Mouse (Mus musculus) kidney, embryonic 14.5 days (tissue): ENCODE results near the gene Lsm10. TPM values are rescaled to one million over a fixed set of nuclear protein-coding genes. Genes with fewer than 3 reads are reported as not detected.
A peak's percentile ranks its signal among the peaks of the same experiment; 100 is the strongest.

Source experiments
- ATAC-seq: fragments of 200-750 bp; cut with Nextera tagmentation; 2 replicates; pipeline ENCODE4 v1.8.0; 2017; ENCODE audit warnings: moderate number of reproducible peaks, mild to moderate bottlenecking, moderate TSS enrichment, moderate library complexity; ENCODE audit not compliant: low FRiP score, low TSS enrichment
- H3K27ac ChIP-seq: fragments of 300-500 bp; sonication (generic); 2 replicates; pipeline ENCODE4 v1.5.1; 2014; ENCODE audit warnings: low read depth, mild to moderate bottlenecking, low read length, moderate library complexity, mixed read lengths
- H3K27me3 ChIP-seq: fragments of 300-500 bp; sonication (generic); 2 replicates; pipeline ENCODE4 v1.6.1; 2014; ENCODE audit warnings: mild to moderate bottlenecking, low read length; ENCODE audit not compliant: control insufficient read depth, insufficient read depth
- H3K36me3 ChIP-seq: fragments of 300-500 bp; sonication (generic); 2 replicates; pipeline ENCODE4 v1.6.1; 2014; ENCODE audit warnings: low read length, mixed read lengths; ENCODE audit not compliant: control insufficient read depth, insufficient read depth
- H3K4me1 ChIP-seq: fragments of 300-500 bp; sonication (generic); 2 replicates; pipeline ENCODE4 v1.6.1; 2014; ENCODE audit warnings: low read length, mixed read lengths; ENCODE audit not compliant: control insufficient read depth, insufficient read depth
- H3K4me2 ChIP-seq: fragments of 300-500 bp; sonication (generic); replicated peaks from 2 replicates; pipeline ENCODE4 v1.6.1; 2014; ENCODE audit warnings: low read depth, mild to moderate bottlenecking, low read length
- H3K4me3 ChIP-seq: fragments of 300-500 bp; sonication (generic); 2 replicates; pipeline ENCODE4 v1.5.1; 2014; ENCODE audit warnings: mild to moderate bottlenecking, low read length
- H3K9ac ChIP-seq: fragments of 300-500 bp; sonication (generic); 2 replicates; pipeline ENCODE4 v1.6.1; 2014; ENCODE audit warnings: low read depth, mild to moderate bottlenecking, low read length, moderate library complexity
- H3K9me3 ChIP-seq: fragments of 300-500 bp; sonication (generic); 2 replicates; pipeline ENCODE4 v1.6.1; 2016; ENCODE audit warnings: low read length; ENCODE audit not compliant: control insufficient read depth
- WGBS: fragments of 180-500 bp; shearing (Covaris S2); extraction: QIAGEN DNeasy Blood & Tissue Kit; methylation state at CpG from one replicate; pipeline ENCODE4 v1.1.7; 2014; 5-methylcytosine and 5-hydroxymethylcytosine counted together
- polyA plus RNA-seq: library from polyadenylated mRNA; unstranded; fragments of >200 nt; fragmentation: Nextera tagmentation; extraction: Ambion mirVana; gene quantifications from 2 replicates; pipeline ENCODE4 v1.2.1, GENCODE M21; 2014

Gene Lsm10
- polyA plus RNA-seq, 1 experiment from 2014 or later, result 47.3 TPM

DNA sequence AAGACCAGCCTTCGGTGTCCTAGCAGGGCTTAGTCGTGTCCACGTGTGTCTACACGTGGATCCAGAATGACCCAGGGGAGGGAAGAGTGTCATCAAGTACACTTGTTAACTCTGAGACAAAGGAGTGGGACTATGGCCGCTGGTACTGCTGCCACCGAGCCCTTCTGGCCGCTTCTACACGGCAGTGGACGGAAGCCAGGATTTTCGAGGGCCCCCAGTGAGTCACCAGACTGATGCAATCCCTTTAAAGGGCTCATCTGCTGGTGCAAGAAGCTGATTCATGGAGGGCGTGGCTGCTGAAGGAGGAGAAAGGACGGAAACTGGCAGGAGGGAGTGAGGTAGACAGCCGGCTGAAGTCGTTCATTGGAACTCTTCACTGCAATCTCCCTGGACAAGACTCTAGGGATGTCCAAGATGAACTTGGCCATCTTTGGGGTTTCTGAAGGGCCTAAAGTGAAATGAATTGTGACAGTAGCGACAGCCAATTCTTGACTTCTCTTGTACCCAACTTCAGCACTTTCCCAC is 6.7 kb downstream of the Lsm10 start:
- under 1% methylated on average over 15 of the region's 15 CpGs for WGBS
- Histone ChIP-seq H3K9ac (peak overlapping the region; percentile 42), H3K36me3 (peaks cover 8% of the 10 kb centered on the region; the same call in 1 of the 2 replicates), H3K4me3 (peak overlapping the region; percentile 94), H3K4me2 (peak overlapping the region; percentile 74), H3K27ac (peak overlapping the region; percentile 79; the same call in 1 of the 2 replicates), H3K9me3 (no peaks in the 10 kb centered on the region), H3K4me1 (peaks cover 25% of the 10 kb centered on the region), H3K27me3 (no peaks in the 10 kb centered on the region)
- peak; percentile 65 for ATAC-seq

DNA sequence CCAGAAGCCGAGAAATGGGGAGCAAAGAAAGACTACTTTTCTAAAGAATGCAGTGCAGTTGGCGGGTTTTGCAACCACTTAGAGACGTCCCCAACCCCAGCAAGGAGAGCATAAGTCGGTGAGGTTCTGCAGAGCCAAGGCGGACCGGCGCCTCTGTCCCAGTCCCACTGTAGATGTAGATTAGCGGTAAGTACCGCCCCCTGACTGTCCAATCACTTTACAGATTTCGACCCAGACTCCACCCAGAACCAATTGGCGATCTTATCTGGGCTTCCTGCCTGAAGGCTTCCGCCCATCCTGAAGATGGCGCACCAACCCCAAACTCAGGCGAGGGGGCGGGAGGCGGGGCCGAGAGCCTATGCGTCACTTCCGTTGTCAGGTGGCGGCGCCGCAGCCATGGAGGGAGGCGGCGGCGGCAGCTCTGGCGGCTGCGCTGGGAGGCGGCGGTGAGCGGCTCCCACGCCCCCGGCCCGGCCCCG is 7.2 kb downstream of the Lsm10 start, which contains the start of gene Stk40:
Stk40 (plus strand) TSS at position 368 of the 479 bp plus-strand sequence.
- Histone ChIP-seq H3K27me3 (no peaks in the 10 kb centered on the region), H3K9me3 (no peaks in the 10 kb centered on the region), H3K4me3 (peak within 1 kb of the TSS; percentile 94), H3K4me1 (peaks cover 25% of the 10 kb centered on the region), H3K4me2 (peak within 1 kb of the TSS; percentile 74), H3K9ac (peak within 1 kb of the TSS; percentile 89), H3K27ac (peak within 1 kb of the TSS; percentile 79; the same call in 1 of the 2 replicates), H3K36me3 (peaks cover 5% of the 10 kb centered on the region; the same call in 1 of the 2 replicates)
- WGBS, result under 1% methylated on average over 34 of the region's 34 CpGs
- ATAC-seq, result peak; percentile 95

DNA sequence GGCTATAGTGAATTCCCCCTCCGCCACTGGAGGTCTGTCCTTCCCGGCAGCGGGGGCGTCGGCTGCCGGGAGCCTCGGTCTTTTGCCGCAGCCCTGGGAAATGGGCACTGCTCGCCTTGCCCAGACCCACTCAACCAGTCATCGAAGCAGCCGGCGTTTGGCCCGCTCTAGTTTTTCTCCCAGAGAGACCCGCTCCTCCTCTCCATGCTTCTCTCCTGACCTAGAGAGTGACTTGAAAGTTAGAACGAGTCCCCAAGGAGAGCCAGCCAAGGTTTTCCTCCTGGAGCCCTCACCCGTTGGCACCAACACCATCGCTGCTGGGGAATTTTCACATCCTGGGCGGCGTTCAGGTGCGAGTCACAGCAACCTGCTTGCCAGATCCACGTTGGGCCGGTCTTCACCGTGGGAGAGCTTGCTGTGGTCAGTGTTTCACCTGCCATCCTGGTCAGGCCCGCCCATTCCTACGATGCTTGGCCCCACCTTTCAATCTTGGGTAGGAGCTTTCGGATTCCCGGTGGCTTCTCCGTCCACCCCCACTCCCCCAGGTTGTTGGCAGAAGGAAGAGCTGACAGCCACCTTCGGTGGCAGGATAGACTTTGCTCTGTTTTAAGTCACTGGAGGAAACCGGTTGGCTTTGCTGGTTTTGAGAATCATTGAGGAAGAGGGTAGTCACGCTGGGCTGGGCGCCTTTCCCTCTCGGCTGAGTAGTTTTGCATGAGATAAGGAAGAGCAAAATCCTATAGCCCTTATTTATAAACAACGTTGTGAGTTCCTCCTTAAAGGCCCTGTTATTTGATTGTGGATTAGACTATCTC is 8.0 kb downstream of the Lsm10 start:
- H3K4me2 ChIP-seq, result peak overlapping the region; percentile 74
- no peaks in the 10 kb centered on the region for H3K27me3 ChIP-seq
- ATAC-seq, result no peak; the same call in 1 of the 2 replicates
- H3K9ac ChIP-seq, result peak overlapping the region; percentile 89
- WGBS, result 2% methylated on average over 34 of the region's 34 CpGs
- H3K27ac ChIP-seq, result 0 out of 2 replicates have a peak overlapping the region, but pooled peaks have one; percentile 51
- no peaks in the 10 kb centered on the region for H3K36me3 ChIP-seq
- peak overlapping the region; percentile 94 for H3K4me3 ChIP-seq
- no peaks in the 10 kb centered on the region for H3K9me3 ChIP-seq
- H3K4me1 ChIP-seq, result peaks cover 27% of the 10 kb centered on the region

DNA sequence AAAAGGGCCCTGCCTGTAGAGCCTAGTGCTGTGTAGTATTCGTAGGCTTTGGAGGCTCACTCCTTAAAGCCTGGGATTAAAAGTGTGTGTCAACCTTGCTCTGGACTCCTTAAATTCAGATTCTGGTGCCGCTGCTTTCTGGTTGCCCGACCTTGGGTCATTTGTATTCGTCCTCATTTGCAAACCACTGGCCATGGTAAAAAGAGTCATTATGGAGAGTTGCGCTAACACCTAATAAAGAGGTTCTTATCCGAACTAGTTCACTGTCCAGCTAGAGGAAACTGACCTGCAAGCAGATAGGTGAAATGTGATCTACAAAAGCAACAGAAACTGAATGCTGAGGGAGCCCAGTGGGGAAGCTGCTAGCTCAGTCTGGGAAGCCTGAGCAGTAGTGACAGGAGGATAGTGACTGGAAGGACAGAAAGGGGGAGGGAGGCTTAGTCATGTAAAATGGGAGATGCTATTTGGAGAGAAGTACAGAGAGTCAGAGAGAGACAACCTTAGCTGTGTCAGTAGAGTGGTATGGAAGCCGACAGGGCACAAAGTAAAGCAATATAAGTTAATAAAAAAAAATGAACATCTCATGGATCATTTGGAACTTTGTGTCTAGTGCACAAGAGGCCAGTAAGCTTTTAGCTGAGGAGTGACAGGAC is 8.8 kb downstream of the Lsm10 start:
- no peaks in the 10 kb centered on the region for H3K27me3 ChIP-seq
- peak overlapping the region; percentile 23; the same call in 1 of the 2 replicates for H3K9ac ChIP-seq
- H3K4me1 ChIP-seq, result peaks cover 35% of the 10 kb centered on the region
- H3K36me3 ChIP-seq, result no peaks in the 10 kb centered on the region
- no peak overlapping the region for H3K27ac ChIP-seq
- peak overlapping the region; percentile 74 for H3K4me2 ChIP-seq
- no peak for ATAC-seq
- WGBS, result 45% methylated on average over 7 of the region's 7 CpGs
- H3K4me3 ChIP-seq, result peak overlapping the region; percentile 94
- H3K9me3 ChIP-seq, result no peaks in the 10 kb centered on the region

DNA sequence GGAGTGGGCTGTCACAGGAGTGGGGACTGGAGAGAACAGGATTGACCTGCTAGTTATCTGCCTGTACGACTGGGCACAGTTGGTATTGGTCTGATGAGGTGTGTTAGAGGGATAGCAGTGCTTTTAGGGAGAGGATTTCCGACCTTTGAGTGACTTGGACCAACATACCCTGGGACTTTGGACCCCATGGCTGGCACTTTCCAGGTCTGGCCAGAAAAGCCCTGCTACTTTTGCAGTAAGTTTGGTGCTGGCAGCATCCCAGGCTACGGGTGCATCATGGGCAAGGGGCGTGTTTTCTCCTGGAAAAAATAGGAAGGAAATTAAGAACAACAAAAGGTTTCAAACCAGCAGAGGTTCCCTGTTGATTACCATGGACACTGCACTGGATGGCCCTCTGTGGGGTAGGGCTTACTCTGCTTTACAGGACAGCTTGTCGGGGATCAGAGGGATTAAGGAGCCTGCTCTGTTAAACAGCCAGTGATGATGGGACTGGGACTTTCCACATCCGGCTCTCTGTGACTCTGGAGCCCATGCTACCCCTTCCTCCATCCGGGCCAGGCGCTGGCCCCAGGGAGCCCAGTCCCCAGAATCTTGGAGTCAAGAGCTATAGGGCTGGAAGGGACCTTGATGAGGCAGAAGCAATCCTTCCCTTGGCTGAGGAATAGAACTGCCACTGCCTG is 11.8 kb downstream of the Lsm10 start:
- H3K9ac ChIP-seq, result 0 out of 2 replicates have a peak overlapping the region, but pooled peaks have one; percentile 18
- peaks cover 37% of the 10 kb centered on the region for H3K4me1 ChIP-seq
- WGBS, result 70% methylated on average over 8 of the region's 8 CpGs
- no peak overlapping the region for H3K27ac ChIP-seq
- no peak overlapping the region for H3K4me3 ChIP-seq
- no peaks in the 10 kb centered on the region for H3K9me3 ChIP-seq
- H3K27me3 ChIP-seq, result no peaks in the 10 kb centered on the region
- no peaks in the 10 kb centered on the region for H3K36me3 ChIP-seq
- ATAC-seq, result no peak
- H3K4me2 ChIP-seq, result no peak overlapping the region

DNA sequence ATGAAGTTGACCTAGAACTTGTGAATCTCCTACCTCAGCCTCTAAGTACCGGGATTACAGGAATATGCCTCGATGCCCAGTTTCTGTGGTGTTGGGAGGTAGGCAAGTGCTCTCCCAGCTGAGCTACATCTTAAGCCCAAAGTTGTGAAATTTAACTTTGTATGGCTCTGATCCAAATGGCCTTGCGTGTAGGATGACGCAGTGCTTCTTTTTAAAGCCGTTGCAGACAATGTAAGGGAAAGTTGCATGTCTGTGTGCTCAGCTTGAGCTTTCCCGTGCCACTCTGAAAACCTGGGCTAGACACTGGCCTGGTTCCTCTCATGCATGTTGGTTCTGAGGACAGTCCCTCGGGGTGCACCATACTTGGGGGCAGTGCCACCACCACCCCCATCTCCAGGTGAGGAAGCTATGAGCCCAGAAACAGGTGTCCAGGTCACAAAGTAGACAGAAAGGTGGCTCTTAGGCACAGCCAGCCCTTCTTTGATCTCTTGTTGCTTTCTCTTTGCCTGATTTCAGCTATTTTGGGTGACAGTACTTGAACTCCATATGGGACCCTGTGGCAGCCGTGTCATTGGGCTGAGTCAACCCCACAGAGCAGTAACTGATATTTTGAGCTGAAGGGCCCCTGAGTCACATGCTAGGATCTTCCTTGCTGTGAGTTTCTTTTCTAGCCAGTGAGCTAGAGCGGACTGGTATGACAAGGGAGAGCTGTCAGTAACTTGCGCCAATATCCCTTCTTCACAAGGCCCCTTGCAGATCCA is 13.4 kb downstream of the Lsm10 start:
- no peaks in the 10 kb centered on the region for H3K27me3 ChIP-seq
- H3K9me3 ChIP-seq, result no peaks in the 10 kb centered on the region
- H3K36me3 ChIP-seq, result no peaks in the 10 kb centered on the region
- H3K4me2 ChIP-seq, result peak overlapping the region; percentile 25
- H3K9ac ChIP-seq, result 0 out of 2 replicates have a peak overlapping the region, but pooled peaks have one; percentile 23
- peaks cover 32% of the 10 kb centered on the region for H3K4me1 ChIP-seq
- no peak overlapping the region for H3K4me3 ChIP-seq
- no peak for ATAC-seq
- 75% methylated on average over 10 of the region's 10 CpGs for WGBS
- H3K27ac ChIP-seq, result peak overlapping the region; percentile 84; the same call in 1 of the 2 replicates

DNA sequence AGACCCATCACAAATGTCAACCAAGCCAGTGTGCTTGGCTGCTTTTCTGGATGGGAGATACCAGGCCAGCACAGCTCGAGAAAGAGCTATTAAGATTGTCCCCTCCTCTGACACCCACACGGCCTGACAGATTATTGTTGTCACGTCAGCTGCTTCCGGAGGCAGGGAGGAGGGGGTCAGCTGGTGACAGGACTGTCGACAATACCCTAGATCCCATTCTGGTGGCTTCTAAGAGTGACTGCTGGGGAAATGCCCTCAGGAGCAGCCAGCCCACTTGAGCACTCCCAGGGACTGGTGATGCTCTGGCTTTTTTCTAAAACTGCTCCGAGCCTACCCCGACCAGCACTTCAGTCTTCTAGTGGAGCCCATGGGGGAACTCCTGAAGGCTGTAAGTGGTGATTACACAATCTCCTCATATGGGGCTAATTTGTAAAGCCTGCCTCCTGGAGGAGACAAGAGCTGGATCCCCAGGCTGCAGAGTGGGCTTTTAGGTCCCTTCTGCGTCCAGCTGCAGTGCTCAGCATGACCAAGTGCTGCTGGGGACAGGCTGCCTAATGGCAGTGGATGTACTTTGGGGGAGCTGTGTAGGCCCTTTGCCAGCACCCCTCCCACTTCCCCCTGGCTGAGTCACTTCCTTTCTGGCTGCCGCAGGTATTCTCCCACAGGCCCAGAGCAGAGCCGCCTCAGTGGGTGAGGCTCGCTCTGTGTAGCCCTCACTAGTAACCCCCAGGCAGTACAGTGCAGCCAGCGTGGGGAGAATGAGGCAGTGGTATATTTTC is 14.1 kb downstream of the Lsm10 start:
- ATAC-seq, result peak; percentile 78
- H3K9ac ChIP-seq, result peak overlapping the region; percentile 31; the same call in 1 of the 2 replicates

More for the DNA sequence above, 14.1 kb downstream of the Lsm10 start:
- no peak overlapping the region for H3K4me3 ChIP-seq
- no peaks in the 10 kb centered on the region for H3K9me3 ChIP-seq
- H3K36me3 ChIP-seq, result no peaks in the 10 kb centered on the region
- WGBS, result 10% methylated on average over 12 of the region's 12 CpGs
- peak overlapping the region; percentile 84 for H3K27ac ChIP-seq
- H3K27me3 ChIP-seq, result no peaks in the 10 kb centered on the region
- H3K4me1 ChIP-seq, result peaks cover 24% of the 10 kb centered on the region
- peak overlapping the region; percentile 25 for H3K4me2 ChIP-seq
